Mouse (Mus musculus): ENCODE results near the gene Vmo1. TPM values are rescaled to one million over a fixed set of nuclear protein-coding genes. Genes with fewer than 3 reads are reported as not detected.
A peak's percentile ranks its signal among the peaks of the same experiment; 100 is the strongest.
"Not testable (repeated sequence)": the region's sequence is repeated elsewhere in the genome, so short reads cannot be mapped to it uniquely, and the experiment has no call there.

Vmo1 gene
- total RNA-seq, 2 experiments from 2014 or later = not detected

- ATAC-seq (replicated peaks; ENCODE audit: poor library complexity, severe bottlenecking) = no peak
Measured at GRCm38 (mm10) chr11:70485498-70485897, 28.9 kb downstream of the Vmo1 start.

DNA sequence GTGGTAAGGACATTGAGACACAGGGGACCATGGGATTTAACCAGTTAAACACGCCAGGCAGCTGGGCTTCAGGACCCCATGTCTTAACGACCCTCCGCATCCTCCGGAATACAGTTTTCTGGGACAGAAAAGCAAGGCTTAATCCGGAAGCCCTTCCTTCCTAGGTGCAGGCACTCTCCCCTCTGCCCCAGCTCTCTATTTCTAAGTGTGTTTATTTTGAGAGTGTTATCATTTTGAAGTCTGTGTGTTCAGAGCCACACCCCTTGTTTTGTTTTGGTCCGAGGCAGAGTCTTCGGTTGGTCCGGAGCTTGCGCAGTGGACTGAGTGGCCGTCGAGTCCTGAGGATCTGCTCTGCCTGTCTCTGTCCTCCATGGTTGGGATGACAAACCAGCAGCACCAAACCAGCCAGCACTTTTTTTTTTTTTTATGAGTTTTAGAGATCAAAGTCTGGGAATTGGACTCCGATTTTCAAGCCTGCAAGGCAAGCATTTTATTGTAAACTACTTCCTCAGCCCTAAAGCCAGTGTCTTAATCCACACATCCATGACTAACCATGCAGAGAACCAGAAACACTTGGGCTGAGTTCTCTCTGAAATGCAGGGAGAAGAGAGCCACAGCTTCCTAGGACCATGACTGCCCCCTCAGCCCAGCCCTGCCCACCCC is 39.4 kb downstream of the Vmo1 start:
- no peak for ATAC-seq (replicated peaks; ENCODE audit: poor library complexity, severe bottlenecking)

DNA sequence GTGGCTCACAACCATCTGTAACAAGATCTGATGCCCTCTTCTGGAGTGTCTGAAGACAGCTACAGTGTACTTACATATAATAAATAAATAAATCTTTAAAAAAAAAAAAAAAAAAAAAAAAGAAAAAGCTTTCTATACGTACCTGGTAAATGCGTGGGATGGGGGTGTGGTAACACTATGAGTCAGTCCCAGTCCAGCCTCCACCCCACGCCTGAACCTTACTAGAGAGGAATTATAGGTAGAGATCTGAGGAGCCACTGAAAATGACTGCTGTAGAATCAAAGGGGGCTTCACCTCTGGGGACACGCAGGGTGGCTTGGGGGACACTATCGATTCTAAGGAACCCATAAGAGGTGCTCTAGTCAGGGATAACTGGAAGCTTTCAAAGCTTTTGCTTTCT is 41.1 kb downstream of the Vmo1 start:
- not testable (repeated sequence) for ATAC-seq (replicated peaks; ENCODE audit: poor library complexity, severe bottlenecking)

GRCm38 (mm10) chr11:70472716-70473115 is 41.7 kb downstream of the Vmo1 start:
- no peak for ATAC-seq (replicated peaks; ENCODE audit: poor library complexity, severe bottlenecking)

GRCm38 (mm10) chr11:70469764-70470163 is 44.7 kb downstream of the Vmo1 start:
- no peak for ATAC-seq (replicated peaks; ENCODE audit: poor library complexity, severe bottlenecking)

DNA sequence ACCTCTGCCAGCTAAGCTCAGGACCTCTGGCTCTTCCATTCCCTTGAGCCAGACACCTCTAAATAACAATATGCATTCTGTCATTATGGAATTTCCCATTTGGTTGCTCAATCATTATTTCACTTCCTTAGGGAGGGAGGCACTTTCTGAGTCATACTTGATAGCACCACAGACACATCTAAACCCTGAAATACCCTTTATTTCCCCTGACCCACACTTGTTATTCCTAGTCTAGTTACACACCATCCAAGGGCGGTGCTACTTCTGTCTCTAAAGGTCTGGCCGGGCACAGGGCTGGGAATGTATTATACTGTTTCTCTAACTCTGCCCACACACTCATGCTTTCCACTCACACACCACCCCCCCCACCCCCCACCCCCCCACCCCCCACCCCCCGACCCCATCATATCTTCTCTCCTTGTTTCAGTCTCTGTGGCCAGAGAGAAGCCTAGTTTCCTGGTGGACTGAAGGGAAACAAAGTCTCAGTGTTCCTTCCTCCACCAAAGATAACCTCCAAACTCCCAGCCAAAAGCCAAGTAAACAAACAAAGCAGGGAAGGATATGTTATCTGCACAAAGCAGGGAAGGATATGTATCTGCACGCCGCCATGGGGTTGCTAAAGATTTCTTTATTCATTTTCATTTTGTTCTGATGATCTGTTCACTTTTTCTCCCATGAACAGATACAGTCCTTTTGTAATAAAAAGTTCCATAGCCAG is 46.4 kb downstream of the Vmo1 start:
- peak; percentile 82 for ATAC-seq (replicated peaks; ENCODE audit: poor library complexity, severe bottlenecking)

DNA sequence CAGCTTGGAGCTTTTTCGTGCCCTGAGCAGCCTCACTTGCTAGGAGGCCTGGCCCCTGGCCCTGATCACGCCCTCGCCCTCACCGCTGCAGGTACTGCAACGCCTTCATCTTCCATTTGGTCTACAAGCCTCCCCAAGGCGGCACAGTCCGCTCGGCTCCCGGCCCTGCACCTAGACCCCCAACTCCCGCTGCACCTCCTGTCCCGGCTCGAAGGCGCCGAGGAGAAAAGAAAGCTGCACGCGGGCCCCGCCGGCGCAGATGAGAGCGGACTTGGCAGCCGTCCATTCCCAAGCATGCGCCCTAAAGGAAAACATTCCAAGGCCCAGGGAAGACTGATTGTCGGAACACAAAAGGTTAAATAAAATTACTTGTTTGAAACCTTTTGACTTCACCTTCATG is 48.6 kb downstream of the Vmo1 start:
- ATAC-seq (replicated peaks; ENCODE audit: poor library complexity, severe bottlenecking) = no peak

DNA sequence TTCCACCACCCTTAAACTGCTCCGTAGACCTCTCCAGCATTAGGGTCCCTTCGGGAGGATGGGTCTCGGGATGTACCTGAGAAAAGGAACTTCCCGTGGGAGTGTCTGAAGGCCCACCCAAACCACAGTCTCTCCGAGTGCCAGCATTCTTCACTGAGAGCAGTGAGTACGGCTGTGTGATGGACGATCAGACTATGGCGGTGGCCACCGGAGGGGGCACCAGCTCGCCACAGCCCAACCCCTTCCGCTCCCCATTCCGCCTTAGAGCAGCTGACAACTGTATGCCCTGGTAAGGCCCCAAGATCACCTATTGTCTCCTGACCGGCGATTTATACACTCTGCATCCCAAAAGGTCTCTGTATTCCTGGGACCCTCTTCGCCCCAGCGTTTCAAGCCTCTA is 49.2 kb downstream of the Vmo1 start:
- no peak for ATAC-seq (replicated peaks; ENCODE audit: poor library complexity, severe bottlenecking)

- ATAC-seq (replicated peaks; ENCODE audit: poor library complexity, severe bottlenecking) = no peak
Measured at GRCm38 (mm10) chr11:70463970-70464369, 50.4 kb downstream of the Vmo1 start.

Other genes starting within 250 kb of the Vmo1 start
- not detected in 2 replicates for gene Alox12e, start 192.0 kb downstream of the Vmo1 start, total RNA-seq (2014; fragmentation: Nextera tagmentation)
- gene Alox12e, start 192.0 kb downstream of the Vmo1 start, total RNA-seq (2017) = not detected in 2 replicates
- not detected in 2 replicates for gene Alox15, start 162.6 kb downstream of the Vmo1 start, total RNA-seq (2014; fragmentation: Nextera tagmentation)
- 0.62 and 0.82 TPM in 2 replicates for gene Alox15, start 162.6 kb downstream of the Vmo1 start, total RNA-seq (2017)
- 31.6 and 33.0 TPM in 2 replicates for gene Pelp1, start 104.6 kb downstream of the Vmo1 start, total RNA-seq (2014; fragmentation: Nextera tagmentation)
- 9.9 and 12.7 TPM in 2 replicates for gene Pelp1, start 104.6 kb downstream of the Vmo1 start, total RNA-seq (2017)
- gene Arrb2, start 82.0 kb downstream of the Vmo1 start, total RNA-seq (2014; fragmentation: Nextera tagmentation) = 63.2 and 69.8 TPM in 2 replicates
- 41.1 and 74.9 TPM in 2 replicates for gene Arrb2, start 82.0 kb downstream of the Vmo1 start, total RNA-seq (2017)
- gene Med11, start 62.7 kb downstream of the Vmo1 start, total RNA-seq (2014; fragmentation: Nextera tagmentation) = 19.7 and 28.5 TPM in 2 replicates
- 31.5 and 35.8 TPM in 2 replicates for gene Med11, start 62.7 kb downstream of the Vmo1 start, total RNA-seq (2017)
- gene Zmynd15, start 55.2 kb downstream of the Vmo1 start, total RNA-seq (2014; fragmentation: Nextera tagmentation) = not detected in 2 replicates
- gene Zmynd15, start 55.2 kb downstream of the Vmo1 start, total RNA-seq (2017) = not detected in 2 replicates
- gene Cxcl16, start 54.6 kb downstream of the Vmo1 start, total RNA-seq (2014; fragmentation: Nextera tagmentation) = not detected in 2 replicates
- gene Cxcl16, start 54.6 kb downstream of the Vmo1 start, total RNA-seq (2017) = 0.22 TPM in 1 of 2 replicates, not detected in the other
- not detected in 2 replicates for gene Tm4sf5, start 9.4 kb downstream of the Vmo1 start, total RNA-seq (2014; fragmentation: Nextera tagmentation)
- not detected in 2 replicates for gene Tm4sf5, start 9.4 kb downstream of the Vmo1 start, total RNA-seq (2017)
- gene Gltpd2, start 4.6 kb upstream of the Vmo1 start, total RNA-seq (2014; fragmentation: Nextera tagmentation) = not detected in 2 replicates
- not detected in 2 replicates for gene Gltpd2, start 4.6 kb upstream of the Vmo1 start, total RNA-seq (2017)
- 243 and 281 TPM in 2 replicates for gene Psmb6, start 10.8 kb upstream of the Vmo1 start, total RNA-seq (2014; fragmentation: Nextera tagmentation)
- gene Psmb6, start 10.8 kb upstream of the Vmo1 start, total RNA-seq (2017) = 290 and 384 TPM in 2 replicates
- gene Gm40193, start 18.3 kb upstream of the Vmo1 start, total RNA-seq (2014; fragmentation: Nextera tagmentation) = not detected in 2 replicates
- gene Gm40193, start 18.3 kb upstream of the Vmo1 start, total RNA-seq (2017) = not detected in 2 replicates
- gene Pld2, start 25.4 kb upstream of the Vmo1 start, total RNA-seq (2014; fragmentation: Nextera tagmentation) = 0.99 and 6.2 TPM in 2 replicates
- 0.10 and 0.26 TPM in 2 replicates for gene Pld2, start 25.4 kb upstream of the Vmo1 start, total RNA-seq (2017)
- gene Mink1, start 48.3 kb upstream of the Vmo1 start, total RNA-seq (2014; fragmentation: Nextera tagmentation) = 25.0 and 36.1 TPM in 2 replicates
- gene Mink1, start 48.3 kb upstream of the Vmo1 start, total RNA-seq (2017) = 11.2 and 13.3 TPM in 2 replicates
- 1.2 TPM in 1 of 2 replicates, not detected in the other for gene 4930544D05Rik, start 101.2 kb upstream of the Vmo1 start, total RNA-seq (2014; fragmentation: Nextera tagmentation)
- not detected in 2 replicates for gene 4930544D05Rik, start 101.2 kb upstream of the Vmo1 start, total RNA-seq (2017)
- gene Chrne, start 104.6 kb upstream of the Vmo1 start, total RNA-seq (2014; fragmentation: Nextera tagmentation) = not detected in 2 replicates
- 0.26 TPM in 1 of 2 replicates, not detected in the other for gene Chrne, start 104.6 kb upstream of the Vmo1 start, total RNA-seq (2017)
- gene Gp1ba, start 124.5 kb upstream of the Vmo1 start, total RNA-seq (2014; fragmentation: Nextera tagmentation) = not detected in 2 replicates
- gene Gp1ba, start 124.5 kb upstream of the Vmo1 start, total RNA-seq (2017) = not detected in 2 replicates
- 35.4 and 51.1 TPM in 2 replicates for gene Rnf167, start 132.6 kb upstream of the Vmo1 start, total RNA-seq (2014; fragmentation: Nextera tagmentation)
- gene Rnf167, start 132.6 kb upstream of the Vmo1 start, total RNA-seq (2017) = 32.7 and 34.6 TPM in 2 replicates
- 80.9 and 91.7 TPM in 2 replicates for gene Slc25a11, start 132.9 kb upstream of the Vmo1 start, total RNA-seq (2014; fragmentation: Nextera tagmentation)
- gene Slc25a11, start 132.9 kb upstream of the Vmo1 start, total RNA-seq (2017) = 63.3 and 67.7 TPM in 2 replicates
- gene Pfn1, start 140.0 kb upstream of the Vmo1 start, total RNA-seq (2014; fragmentation: Nextera tagmentation) = 1,205 and 1,364 TPM in 2 replicates
- 425 and 461 TPM in 2 replicates for gene Pfn1, start 140.0 kb upstream of the Vmo1 start, total RNA-seq (2017)
- 14.9 and 18.9 TPM in 2 replicates for gene Eno3, start 142.6 kb upstream of the Vmo1 start, total RNA-seq (2014; fragmentation: Nextera tagmentation)
- gene Eno3, start 142.6 kb upstream of the Vmo1 start, total RNA-seq (2017) = 4.5 and 5.9 TPM in 2 replicates
- 91.0 and 130 TPM in 2 replicates for gene Spag7, start 154.8 kb upstream of the Vmo1 start, total RNA-seq (2014; fragmentation: Nextera tagmentation)
- 46.8 and 49.8 TPM in 2 replicates for gene Spag7, start 154.8 kb upstream of the Vmo1 start, total RNA-seq (2017)
- gene Camta2, start 173.5 kb upstream of the Vmo1 start, total RNA-seq (2014; fragmentation: Nextera tagmentation) = 18.7 and 25.2 TPM in 2 replicates
- gene Camta2, start 173.5 kb upstream of the Vmo1 start, total RNA-seq (2017) = 1.5 and 3.0 TPM in 2 replicates
- gene Inca1, start 185.5 kb upstream of the Vmo1 start, total RNA-seq (2014; fragmentation: Nextera tagmentation) = not detected in 2 replicates
- not detected in 2 replicates for gene Inca1, start 185.5 kb upstream of the Vmo1 start, total RNA-seq (2017)
- 3.6 and 8.3 TPM in 2 replicates for gene Kif1c, start 185.9 kb upstream of the Vmo1 start, total RNA-seq (2014; fragmentation: Nextera tagmentation)
- gene Kif1c, start 185.9 kb upstream of the Vmo1 start, total RNA-seq (2017) = 4.5 and 5.7 TPM in 2 replicates
- gene Zfp3, start 249.6 kb upstream of the Vmo1 start, total RNA-seq (2014; fragmentation: Nextera tagmentation) = 0.45 and 2.1 TPM in 2 replicates
- 0.26 and 1.0 TPM in 2 replicates for gene Zfp3, start 249.6 kb upstream of the Vmo1 start, total RNA-seq (2017)

All from granulocyte monocyte progenitor cell, adult 5-6 weeks (primary cell).